Mouse (Mus musculus): ENCODE results near the gene Srgap3.

The Srgap3 gene

GRCm38 (mm10) chr6:112950205-112951110, 3.4 kb upstream of the Srgap3 start:
- DNase-seq (ENCODE audit: low spot score) = no peak

GRCm38 (mm10) chr6:112949220-112949619, 2.2 kb upstream of the Srgap3 start:
- DNase-seq (ENCODE audit: low spot score) = no peak

- DNase-seq (ENCODE audit: low spot score) = peak; percentile 11
Measured at GRCm38 (mm10) chr6:112948416-112948815, 1.4 kb upstream of the Srgap3 start.

- no peak for DNase-seq (ENCODE audit: low spot score)
Measured at GRCm38 (mm10) chr6:112946021-112946811, 850 bp downstream of the Srgap3 start.

GRCm38 (mm10) chr6:112945181-112945751, 1.8 kb downstream of the Srgap3 start:
- no peak for DNase-seq (ENCODE audit: low spot score)

GRCm38 (mm10) chr6:112943596-112944245, 3.3 kb downstream of the Srgap3 start:
- DNase-seq (ENCODE audit: low spot score) = no peak

GRCm38 (mm10) chr6:112939281-112939680, 7.8 kb downstream of the Srgap3 start:
- DNase-seq (ENCODE audit: low spot score) = no peak

GRCm38 (mm10) chr6:112937791-112938190, 9.3 kb downstream of the Srgap3 start:
- DNase-seq (ENCODE audit: low spot score) = no peak

GRCm38 (mm10) chr6:112934501-112934900, 12.6 kb downstream of the Srgap3 start:
- DNase-seq (ENCODE audit: low spot score) = no peak

GRCm38 (mm10) chr6:112932611-112933010, 14.5 kb downstream of the Srgap3 start:
- DNase-seq (ENCODE audit: low spot score) = no peak

GRCm38 (mm10) chr6:112930011-112930451, 17.0 kb downstream of the Srgap3 start:
- no peak for DNase-seq (ENCODE audit: low spot score)

- DNase-seq (ENCODE audit: low spot score) = no peak
Measured at GRCm38 (mm10) chr6:112929291-112929984, 17.6 kb downstream of the Srgap3 start.

- no peak for DNase-seq (ENCODE audit: low spot score)
Measured at GRCm38 (mm10) chr6:112928841-112929240, 18.2 kb downstream of the Srgap3 start.

- no peak for DNase-seq (ENCODE audit: low spot score)
Measured at GRCm38 (mm10) chr6:112927341-112927740, 19.7 kb downstream of the Srgap3 start.

GRCm38 (mm10) chr6:112926011-112926410, 21.1 kb downstream of the Srgap3 start:
- no peak for DNase-seq (ENCODE audit: low spot score)

GRCm38 (mm10) chr6:112925234-112925975, 21.7 kb downstream of the Srgap3 start:
- no peak for DNase-seq (ENCODE audit: low spot score)

GRCm38 (mm10) chr6:112924606-112925141, 22.4 kb downstream of the Srgap3 start:
- DNase-seq (ENCODE audit: low spot score) = no peak

GRCm38 (mm10) chr6:112920619-112921195, 26.4 kb downstream of the Srgap3 start:
- no peak for DNase-seq (ENCODE audit: low spot score)

GRCm38 (mm10) chr6:112917717-112918116, 29.3 kb downstream of the Srgap3 start:
- DNase-seq (ENCODE audit: low spot score) = no peak

GRCm38 (mm10) chr6:112916243-112916642, 30.8 kb downstream of the Srgap3 start:
- DNase-seq (ENCODE audit: low spot score) = no peak
